Mouse (Mus musculus) lung, embryonic 15.5 days (tissue): ENCODE data around the gene Prrx2. TPM values are rescaled to one million over a fixed set of nuclear protein-coding genes. Genes with fewer than 3 reads are reported as not detected.

Source experiments
- ATAC-seq: fragments of 200-750 bp; cut with Nextera tagmentation; 2 replicates; pipeline ENCODE4 v1.8.0; 2017; ENCODE audit warnings: moderate number of reproducible peaks, borderline replicate concordance; ENCODE audit not compliant: low FRiP score, low TSS enrichment; ENCODE audit errors: extremely low read depth
- H3K27ac ChIP-seq: fragments of 300-500 bp; sonication (generic); 2 replicates; pipeline ENCODE4 v1.5.1; 2015; ENCODE audit warnings: moderate library complexity, mild to moderate bottlenecking, inconsistent platforms
- H3K27me3 ChIP-seq: fragments of 300-500 bp; sonication (generic); 2 replicates; pipeline ENCODE4 v1.6.1; 2015; ENCODE audit warnings: inconsistent platforms
- H3K36me3 ChIP-seq: fragments of 300-500 bp; sonication (generic); 2 replicates; pipeline ENCODE4 v1.6.1; 2015; ENCODE audit warnings: inconsistent platforms
- H3K4me1 ChIP-seq: fragments of 300-500 bp; sonication (generic); 2 replicates; pipeline ENCODE4 v1.6.1; 2015; ENCODE audit warnings: inconsistent platforms
- H3K4me2 ChIP-seq: fragments of 300-500 bp; sonication (generic); 2 replicates; pipeline ENCODE4 v1.6.1; 2015; ENCODE audit warnings: inconsistent platforms, mild to moderate bottlenecking, moderate library complexity
- H3K4me3 ChIP-seq: fragments of 300-500 bp; sonication (generic); 2 replicates; pipeline ENCODE4 v1.5.1; 2015; ENCODE audit warnings: mild to moderate bottlenecking, inconsistent platforms
- H3K9ac ChIP-seq: fragments of 300-500 bp; sonication (generic); 2 replicates; pipeline ENCODE4 v1.6.1; 2015; ENCODE audit warnings: inconsistent platforms
- H3K9me3 ChIP-seq: fragments of 300-500 bp; sonication (generic); 2 replicates; pipeline ENCODE4 v1.6.1; 2016; ENCODE audit warnings: inconsistent platforms
- WGBS: fragments of 180-500 bp; shearing (Covaris S2); methylation state at CpG from one replicate; pipeline ENCODE4 v1.1.7; 2015; 5-methylcytosine and 5-hydroxymethylcytosine counted together
- polyA plus RNA-seq: library from polyadenylated mRNA; unstranded; fragments of >200 nt; fragmentation: Nextera tagmentation; extraction: Ambion mirVana; gene quantifications from 2 replicates; pipeline ENCODE4 v1.2.1, GENCODE M21; 2015

The Prrx2 gene
- polyA plus RNA-seq, 1 experiment from 2014 or later, result 12.5 TPM

GRCm38 (mm10) chr2:30875621-30876432 lies 41.1 kb downstream of the Prrx2 start:
- Histone ChIP-seq H3K4me1 (peaks cover 29% of the 10 kb centered on the region), H3K4me3 (no peak overlapping the region), H3K36me3 (no peaks in the 10 kb centered on the region), H3K27ac (no peak overlapping the region), H3K4me2 (no peak overlapping the region), H3K9me3 (no peaks in the 10 kb centered on the region), H3K9ac (no peak overlapping the region), H3K27me3 (no peaks in the 10 kb centered on the region)
- no peak for ATAC-seq
- 39% methylated on average over 11 of the region's 11 CpGs for WGBS

DNA sequence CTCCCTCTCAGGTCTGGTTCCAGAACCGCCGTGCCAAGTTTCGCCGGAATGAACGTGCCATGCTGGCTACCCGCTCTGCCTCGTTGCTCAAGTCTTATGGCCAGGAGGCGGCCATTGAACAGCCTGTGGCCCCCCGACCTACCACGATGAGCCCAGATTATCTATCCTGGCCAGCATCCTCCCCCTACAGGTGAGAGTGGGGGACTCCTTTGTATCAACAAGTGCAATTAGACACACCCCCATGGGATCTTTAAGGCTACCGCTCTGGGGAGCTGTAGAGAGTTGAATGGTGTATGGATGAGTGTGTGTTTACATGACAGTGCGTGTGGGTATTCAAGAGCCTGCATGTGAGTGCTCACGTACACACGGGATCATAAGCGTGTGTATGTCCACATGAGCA lies 44.7 kb downstream of the Prrx2 start:
- no peak for ATAC-seq
- no peaks in the 10 kb centered on the region for H3K9me3 ChIP-seq
- no peaks in the 10 kb centered on the region for H3K27me3 ChIP-seq
- no peaks in the 10 kb centered on the region for H3K36me3 ChIP-seq
- H3K27ac ChIP-seq, result no peak overlapping the region
- H3K4me1 ChIP-seq, result peaks cover 20% of the 10 kb centered on the region
- WGBS, result 86% methylated on average over 15 of the region's 15 CpGs
- H3K9ac ChIP-seq, result no peak overlapping the region
- H3K4me3 ChIP-seq, result no peak overlapping the region
- no peak overlapping the region for H3K4me2 ChIP-seq

- no peaks in the 10 kb centered on the region for H3K27me3 ChIP-seq
- no peak overlapping the region for H3K4me3 ChIP-seq
- WGBS, result 76% methylated on average over 7 of the region's 7 CpGs
- no peak overlapping the region for H3K4me2 ChIP-seq
- no peak overlapping the region for H3K9ac ChIP-seq
- no peak for ATAC-seq
- no peaks in the 10 kb centered on the region for H3K9me3 ChIP-seq
- H3K27ac ChIP-seq, result no peak overlapping the region
- H3K4me1 ChIP-seq, result peaks cover 12% of the 10 kb centered on the region
- no peaks in the 10 kb centered on the region for H3K36me3 ChIP-seq
Observed at GRCm38 (mm10) chr2:30881215-30881614, 46.4 kb downstream of the Prrx2 start.

GRCm38 (mm10) chr2:30884852-30885373 lies 50.1 kb downstream of the Prrx2 start:
- Histone ChIP-seq H3K4me2 (no peak overlapping the region), H3K36me3 (no peaks in the 10 kb centered on the region), H3K9me3 (no peaks in the 10 kb centered on the region), H3K9ac (no peak overlapping the region), H3K27me3 (no peaks in the 10 kb centered on the region), H3K27ac (no peak overlapping the region), H3K4me1 (peaks cover 10% of the 10 kb centered on the region), H3K4me3 (no peak overlapping the region)
- WGBS, result 91% methylated on average over 4 of the region's 4 CpGs
- ATAC-seq, result no peak

DNA sequence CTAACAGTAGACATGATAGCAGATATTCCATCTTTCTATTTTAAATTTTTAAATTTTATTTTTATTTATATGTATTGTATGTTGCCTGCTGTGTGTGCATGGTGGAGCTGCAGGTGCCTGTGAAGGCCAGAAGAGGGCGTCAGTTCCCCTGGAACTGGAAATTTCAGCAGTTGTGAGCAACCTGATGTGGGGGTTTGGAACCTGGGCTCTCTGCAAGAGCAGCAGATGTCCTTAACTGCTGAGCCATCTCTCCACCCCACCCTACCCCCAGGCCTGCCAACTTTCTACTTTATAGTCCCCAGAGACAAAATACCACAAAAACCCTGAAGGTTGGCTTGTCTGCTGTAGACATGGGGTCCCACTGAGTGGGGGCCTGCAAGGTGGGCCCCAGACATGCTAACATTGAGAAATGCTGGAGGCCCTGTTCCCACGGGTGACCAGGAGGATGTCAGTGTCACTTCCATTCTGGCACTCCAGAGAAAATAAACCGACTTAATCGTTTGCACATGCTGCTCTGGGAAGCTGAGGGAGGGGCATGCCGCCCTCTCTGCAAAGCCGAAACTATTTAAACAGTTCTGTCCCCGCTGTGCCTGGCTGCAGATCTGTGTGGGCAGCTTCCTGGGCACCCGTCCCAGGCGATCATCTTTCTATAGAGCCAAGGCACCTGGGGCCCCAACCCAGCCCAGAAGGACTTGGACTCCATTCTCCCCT lies 50.8 kb downstream of the Prrx2 start:
- peak; percentile 43; the same call in 1 of the 2 replicates for ATAC-seq
- 9% methylated on average over 9 of the region's 9 CpGs for WGBS

GRCm38 (mm10) chr2:30891002-30891401 lies 56.2 kb downstream of the Prrx2 start:
- Histone ChIP-seq H3K4me2 (no peak overlapping the region), H3K9ac (no peak overlapping the region), H3K4me3 (no peak overlapping the region), H3K27me3 (no peaks in the 10 kb centered on the region), H3K36me3 (no peaks in the 10 kb centered on the region), H3K4me1 (peaks cover 9% of the 10 kb centered on the region), H3K27ac (no peak overlapping the region), H3K9me3 (no peaks in the 10 kb centered on the region)
- 1% methylated on average over 3 of the region's 3 CpGs for WGBS
- ATAC-seq, result no peak

More for the DNA sequence above, 50.8 kb downstream of the Prrx2 start:
- Histone ChIP-seq H3K27ac (peak overlapping the region; percentile 58), H3K4me1 (peaks cover 10% of the 10 kb centered on the region), H3K4me3 (no peak overlapping the region), H3K4me2 (no peak overlapping the region), H3K36me3 (no peaks in the 10 kb centered on the region), H3K27me3 (no peaks in the 10 kb centered on the region), H3K9me3 (no peaks in the 10 kb centered on the region), H3K9ac (no peak overlapping the region; the same call in 1 of the 2 replicates)

GRCm38 (mm10) chr2:30893399-30893798 lies 58.6 kb downstream of the Prrx2 start:
- 13% methylated on average over 6 of the region's 6 CpGs for WGBS
- H3K4me3 ChIP-seq, result no peak overlapping the region
- no peaks in the 10 kb centered on the region for H3K9me3 ChIP-seq
- no peak overlapping the region for H3K4me2 ChIP-seq
- H3K4me1 ChIP-seq, result peaks cover 15% of the 10 kb centered on the region
- no peaks in the 10 kb centered on the region for H3K27me3 ChIP-seq
- H3K9ac ChIP-seq, result no peak overlapping the region
- no peaks in the 10 kb centered on the region for H3K36me3 ChIP-seq
- ATAC-seq, result no peak
- H3K27ac ChIP-seq, result no peak overlapping the region

- Histone ChIP-seq H3K4me3 (no peak overlapping the region), H3K9ac (no peak overlapping the region), H3K4me2 (no peak overlapping the region)
Observed at GRCm38 (mm10) chr2:30893946-30894345, 59.2 kb downstream of the Prrx2 start.

GRCm38 (mm10) chr2:30897291-30897690 lies 62.5 kb downstream of the Prrx2 start:
- Histone ChIP-seq H3K9ac (no peak overlapping the region), H3K9me3 (no peaks in the 10 kb centered on the region), H3K4me3 (no peak overlapping the region), H3K27me3 (peaks cover 7% of the 10 kb centered on the region; the same call in 1 of the 2 replicates), H3K4me2 (no peak overlapping the region), H3K4me1 (peaks cover 33% of the 10 kb centered on the region), H3K27ac (no peak overlapping the region), H3K36me3 (no peaks in the 10 kb centered on the region)
- 14% methylated on average over 6 of the region's 6 CpGs for WGBS
- ATAC-seq, result peak; percentile 48; the same call in 1 of the 2 replicates

More at GRCm38 (mm10) chr2:30893946-30894345, 59.2 kb downstream of the Prrx2 start:
- 75% methylated on average over 7 of the region's 7 CpGs for WGBS
- Histone ChIP-seq H3K36me3 (no peaks in the 10 kb centered on the region), H3K27me3 (no peaks in the 10 kb centered on the region), H3K4me1 (peaks cover 15% of the 10 kb centered on the region), H3K27ac (no peak overlapping the region), H3K9me3 (no peaks in the 10 kb centered on the region)
- ATAC-seq, result no peak

DNA sequence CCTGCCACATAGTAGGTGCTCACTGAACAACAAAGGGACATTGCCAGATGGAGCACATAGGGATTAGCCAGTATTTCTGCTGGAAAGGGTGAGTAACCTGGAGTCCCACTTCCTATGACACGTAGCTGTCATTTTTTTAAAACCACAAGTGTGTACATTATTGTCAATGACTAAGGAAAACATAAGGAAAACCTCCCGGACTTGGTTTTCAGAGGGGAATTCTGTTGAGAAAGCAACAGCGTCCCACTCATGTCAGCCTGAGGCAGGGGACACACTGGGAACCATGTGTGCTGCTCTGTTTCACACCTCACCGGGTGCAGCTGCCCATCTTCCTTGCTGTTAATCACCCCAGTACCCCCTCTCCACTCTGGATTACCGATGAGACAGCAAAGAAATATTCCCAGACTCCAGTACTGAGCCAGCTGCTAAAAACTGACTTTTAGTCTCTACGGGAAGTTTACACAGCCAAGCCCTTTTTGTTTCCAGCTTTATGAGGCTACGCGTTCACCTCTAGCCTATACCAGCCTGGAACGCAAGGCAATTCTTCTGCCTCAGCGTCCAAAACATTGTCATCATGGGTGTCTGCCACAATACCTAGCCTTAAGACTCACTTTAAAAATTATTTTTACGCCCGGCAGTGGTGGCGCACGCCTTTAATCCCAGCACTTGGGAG lies 64.8 kb downstream of the Prrx2 start:
- Histone ChIP-seq H3K27me3 (peaks cover 7% of the 10 kb centered on the region), H3K36me3 (no peaks in the 10 kb centered on the region), H3K9ac (no peak overlapping the region), H3K4me2 (no peak overlapping the region), H3K9me3 (no peaks in the 10 kb centered on the region), H3K4me3 (no peak overlapping the region), H3K27ac (no peak overlapping the region), H3K4me1 (peaks cover 49% of the 10 kb centered on the region)
- WGBS, result 74% methylated on average over 14 of the region's 14 CpGs
- ATAC-seq, result no peak

DNA sequence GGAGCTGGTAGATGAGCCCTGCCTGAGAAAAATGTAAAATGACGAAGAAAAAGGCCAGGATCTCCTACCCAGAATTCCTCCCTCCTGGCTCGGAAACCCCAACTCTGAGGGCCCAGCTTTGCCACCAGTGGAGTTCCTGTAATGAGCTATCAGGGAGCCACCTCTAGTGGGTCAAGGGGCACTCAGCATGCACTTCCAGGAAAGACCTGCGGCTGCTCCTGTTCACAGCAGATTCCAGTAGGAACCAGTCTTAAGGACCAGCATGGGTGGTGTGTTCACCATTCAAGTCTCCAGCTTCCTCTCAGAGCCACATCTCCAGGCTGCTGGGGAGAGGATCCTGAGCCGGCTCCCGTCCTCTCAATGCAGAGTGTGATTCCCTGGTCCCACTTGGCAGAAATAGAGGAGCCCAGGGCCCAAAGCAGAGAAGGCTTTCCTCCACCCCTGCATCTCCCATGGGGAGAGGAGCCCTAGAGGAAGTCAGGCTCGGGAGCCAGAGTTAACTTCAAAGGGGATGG lies 66.9 kb downstream of the Prrx2 start:
- no peak for ATAC-seq
- peak overlapping the region; percentile 70 for H3K4me2 ChIP-seq
- no peak overlapping the region for H3K27ac ChIP-seq
- peak overlapping the region; percentile 45 for H3K4me3 ChIP-seq
- no peaks in the 10 kb centered on the region for H3K36me3 ChIP-seq
- no peaks in the 10 kb centered on the region for H3K9me3 ChIP-seq
- H3K4me1 ChIP-seq, result peaks cover 56% of the 10 kb centered on the region
- peaks cover 7% of the 10 kb centered on the region for H3K27me3 ChIP-seq
- peak overlapping the region; percentile 52; the same call in 1 of the 2 replicates for H3K9ac ChIP-seq
- 30% methylated on average over 6 of the region's 6 CpGs for WGBS
